Mouse (Mus musculus): ENCODE measurements around the gene Aatf. TPM values are rescaled to one million over a fixed set of nuclear protein-coding genes. Genes with fewer than 3 reads are reported as not detected.
A peak's percentile ranks its signal among the peaks of the same experiment; 100 is the strongest.
"Not testable (repeated sequence)": the region's sequence is repeated elsewhere in the genome, so short reads cannot be mapped to it uniquely, and the experiment has no call there.

The Aatf gene
- polyA plus RNA-seq, 1 experiment = 59.1 TPM

GRCm38 (mm10) chr11:84406733-84407132, 106.6 kb downstream of the Aatf start:
- Histone ChIP-seq H3K9me3 (replicated peaks; ENCODE audit: control insufficient read depth, insufficient read depth, low read length, poor library complexity, severe bottlenecking) (no peaks in the 10 kb centered on the region), H3K9ac (ENCODE audit: low read depth, poor library complexity, severe bottlenecking) (no peak overlapping the region), H3K4me1 (ENCODE audit: control insufficient read depth, insufficient read depth, low read length) (no peaks in the 10 kb centered on the region), H3K4me3 (ENCODE audit: low read depth, low read length) (no peak overlapping the region), H3K27me3 (ENCODE audit: control insufficient read depth, insufficient read depth, low read length, poor library complexity, severe bottlenecking) (no peaks in the 10 kb centered on the region), H3K27ac (ENCODE audit: insufficient read depth, low read length) (no peak overlapping the region), H3K36me3 (ENCODE audit: control insufficient read depth, insufficient read depth, low read length, poor library complexity, severe bottlenecking) (no peaks in the 10 kb centered on the region)
- TF ChIP-seq POLR2A (IDR thresholded peaks at IDR 0.05; ENCODE audit: insufficient read depth, low read length) (no peak), CTCF (IDR thresholded peaks at IDR 0.05; ENCODE audit: low read depth, low read length) (peak; percentile 8)

GRCm38 (mm10) chr11:84395010-84395409, 118.3 kb downstream of the Aatf start:
- Histone ChIP-seq H3K4me3 (ENCODE audit: low read depth, low read length) (no peak overlapping the region), H3K4me1 (ENCODE audit: control insufficient read depth, insufficient read depth, low read length) (no peaks in the 10 kb centered on the region), H3K9me3 (replicated peaks; ENCODE audit: control insufficient read depth, insufficient read depth, low read length, poor library complexity, severe bottlenecking) (no peaks in the 10 kb centered on the region), H3K27ac (ENCODE audit: insufficient read depth, low read length) (no peak overlapping the region), H3K36me3 (ENCODE audit: control insufficient read depth, insufficient read depth, low read length, poor library complexity, severe bottlenecking) (peaks cover 16% of the 10 kb centered on the region), H3K9ac (ENCODE audit: low read depth, poor library complexity, severe bottlenecking) (no peak overlapping the region), H3K27me3 (ENCODE audit: control insufficient read depth, insufficient read depth, low read length, poor library complexity, severe bottlenecking) (no peaks in the 10 kb centered on the region)
- TF ChIP-seq EP300 (IDR thresholded peaks at IDR 0.05; ENCODE audit: insufficient read depth, low read depth, low read length) = no peak
- TF ChIP-seq CTCF (IDR thresholded peaks at IDR 0.05; ENCODE audit: low read depth, low read length) = no peak
- TF ChIP-seq POLR2A (IDR thresholded peaks at IDR 0.05; ENCODE audit: insufficient read depth, low read length) = no peak

- no peak overlapping the region for H3K4me3 ChIP-seq (ENCODE audit: low read depth, low read length)
- no peak overlapping the region for H3K9ac ChIP-seq (ENCODE audit: low read depth, poor library complexity, severe bottlenecking)
- H3K27me3 ChIP-seq (ENCODE audit: control insufficient read depth, insufficient read depth, low read length, poor library complexity, severe bottlenecking) = no peaks in the 10 kb centered on the region
- H3K36me3 ChIP-seq (ENCODE audit: control insufficient read depth, insufficient read depth, low read length, poor library complexity, severe bottlenecking) = peaks cover 15% of the 10 kb centered on the region
- H3K27ac ChIP-seq (ENCODE audit: insufficient read depth, low read length) = no peak overlapping the region
- no peaks in the 10 kb centered on the region for H3K4me1 ChIP-seq (ENCODE audit: control insufficient read depth, insufficient read depth, low read length)
- H3K9me3 ChIP-seq (replicated peaks; ENCODE audit: control insufficient read depth, insufficient read depth, low read length, poor library complexity, severe bottlenecking) = no peaks in the 10 kb centered on the region
- no peak for TF ChIP-seq EP300 (IDR thresholded peaks at IDR 0.05; ENCODE audit: insufficient read depth, low read depth, low read length)
- TF ChIP-seq CTCF (IDR thresholded peaks at IDR 0.05; ENCODE audit: low read depth, low read length) = no peak
- TF ChIP-seq POLR2A (IDR thresholded peaks at IDR 0.05; ENCODE audit: insufficient read depth, low read length) = no peak
Measured at GRCm38 (mm10) chr11:84393571-84393970, 119.8 kb downstream of the Aatf start.

- not testable (repeated sequence) for H3K9ac ChIP-seq (ENCODE audit: low read depth, poor library complexity, severe bottlenecking); H3K27ac ChIP-seq (ENCODE audit: insufficient read depth, low read length); H3K4me3 ChIP-seq (ENCODE audit: low read depth, low read length); H3K27me3 ChIP-seq (ENCODE audit: control insufficient read depth, insufficient read depth, low read length, poor library complexity, severe bottlenecking); H3K9me3 ChIP-seq (replicated peaks; ENCODE audit: control insufficient read depth, insufficient read depth, low read length, poor library complexity, severe bottlenecking); H3K36me3 ChIP-seq (ENCODE audit: control insufficient read depth, insufficient read depth, low read length, poor library complexity, severe bottlenecking); H3K4me1 ChIP-seq (ENCODE audit: control insufficient read depth, insufficient read depth, low read length)
- peak; percentile 23 for TF ChIP-seq CTCF (IDR thresholded peaks at IDR 0.05; ENCODE audit: low read depth, low read length)
Measured at GRCm38 (mm10) chr11:84392066-84392465, 121.3 kb downstream of the Aatf start.

- Histone ChIP-seq H3K9me3 (replicated peaks; ENCODE audit: control insufficient read depth, insufficient read depth, low read length, poor library complexity, severe bottlenecking) (no peaks in the 10 kb centered on the region), H3K4me1 (ENCODE audit: control insufficient read depth, insufficient read depth, low read length) (no peaks in the 10 kb centered on the region), H3K4me3 (ENCODE audit: low read depth, low read length) (no peak overlapping the region), H3K36me3 (ENCODE audit: control insufficient read depth, insufficient read depth, low read length, poor library complexity, severe bottlenecking) (peaks cover 7% of the 10 kb centered on the region; the same call in 1 of the 2 replicates), H3K27me3 (ENCODE audit: control insufficient read depth, insufficient read depth, low read length, poor library complexity, severe bottlenecking) (no peaks in the 10 kb centered on the region), H3K27ac (ENCODE audit: insufficient read depth, low read length) (no peak overlapping the region), H3K9ac (ENCODE audit: low read depth, poor library complexity, severe bottlenecking) (no peak overlapping the region)
- no peak for TF ChIP-seq CTCF (IDR thresholded peaks at IDR 0.05; ENCODE audit: low read depth, low read length)
- TF ChIP-seq EP300 (IDR thresholded peaks at IDR 0.05; ENCODE audit: insufficient read depth, low read depth, low read length) = no peak
- no peak for TF ChIP-seq POLR2A (IDR thresholded peaks at IDR 0.05; ENCODE audit: insufficient read depth, low read length)
Measured at GRCm38 (mm10) chr11:84391126-84391525, 122.2 kb downstream of the Aatf start.

GRCm38 (mm10) chr11:84389332-84389731, 124.0 kb downstream of the Aatf start:
- H3K36me3 ChIP-seq (ENCODE audit: control insufficient read depth, insufficient read depth, low read length, poor library complexity, severe bottlenecking) = peaks cover 7% of the 10 kb centered on the region; the same call in 1 of the 2 replicates
- no peak overlapping the region for H3K9ac ChIP-seq (ENCODE audit: low read depth, poor library complexity, severe bottlenecking)
- no peaks in the 10 kb centered on the region for H3K27me3 ChIP-seq (ENCODE audit: control insufficient read depth, insufficient read depth, low read length, poor library complexity, severe bottlenecking)
- TF ChIP-seq CTCF (IDR thresholded peaks at IDR 0.05; ENCODE audit: low read depth, low read length) (no peak), POLR2A (IDR thresholded peaks at IDR 0.05; ENCODE audit: insufficient read depth, low read length) (no peak), EP300 (IDR thresholded peaks at IDR 0.05; ENCODE audit: insufficient read depth, low read depth, low read length) (no peak)
- no peaks in the 10 kb centered on the region for H3K9me3 ChIP-seq (replicated peaks; ENCODE audit: control insufficient read depth, insufficient read depth, low read length, poor library complexity, severe bottlenecking)
- no peaks in the 10 kb centered on the region for H3K4me1 ChIP-seq (ENCODE audit: control insufficient read depth, insufficient read depth, low read length)
- H3K4me3 ChIP-seq (ENCODE audit: low read depth, low read length) = no peak overlapping the region
- H3K27ac ChIP-seq (ENCODE audit: insufficient read depth, low read length) = no peak overlapping the region

All from ES-Bruce4 (cell line).